Mouse (Mus musculus) heart, adult 2 months (tissue): ENCODE measurements at regions not wholly inside any gene's neighbourhood (a gene's known extent, or its start where the extent isn't known, plus 50 kb on each side); places are given as distances from the start of the nearest gene placed in this dataset.

Experiments used
- CTCF ChIP-seq: fragments of 200-600 bp; IDR thresholded peaks from 2 replicates; pipeline ENCODE4 v1.8.1; 2022; ENCODE audit warnings: antibody characterized with exemption, mild to moderate bottlenecking, moderate library complexity
- POLR2A ChIP-seq: fragments of 200-500 bp; IDR thresholded peaks from 2 replicates; pipeline ENCODE4 v1.6.1; 2011; ENCODE audit warnings: mild to moderate bottlenecking, low read depth, low read length, control low read depth; ENCODE audit not compliant: insufficient read depth

DNA sequence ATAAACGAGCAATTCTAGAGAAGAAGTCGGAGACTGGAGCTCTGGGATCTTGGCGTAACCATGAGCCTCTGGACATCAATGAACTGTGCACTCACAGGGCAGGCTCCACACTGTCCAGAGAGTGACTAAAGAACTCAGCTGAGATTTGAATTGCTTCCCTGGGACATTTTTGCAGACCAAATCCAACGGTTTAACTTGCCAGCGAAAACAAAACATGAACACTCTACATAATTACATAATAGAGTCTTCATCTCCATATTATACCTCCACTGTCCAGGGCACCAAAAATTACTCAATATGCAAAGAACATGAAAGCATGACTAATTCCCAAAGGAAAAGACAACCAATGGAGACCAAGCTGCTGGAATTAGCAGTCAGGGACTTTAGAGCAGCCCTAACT, 119.9 kb upstream of the Mrps22 start:
- TF ChIP-seq POLR2A, result no peak
- no peak for TF ChIP-seq CTCF
